In the genomic region with DNA sequence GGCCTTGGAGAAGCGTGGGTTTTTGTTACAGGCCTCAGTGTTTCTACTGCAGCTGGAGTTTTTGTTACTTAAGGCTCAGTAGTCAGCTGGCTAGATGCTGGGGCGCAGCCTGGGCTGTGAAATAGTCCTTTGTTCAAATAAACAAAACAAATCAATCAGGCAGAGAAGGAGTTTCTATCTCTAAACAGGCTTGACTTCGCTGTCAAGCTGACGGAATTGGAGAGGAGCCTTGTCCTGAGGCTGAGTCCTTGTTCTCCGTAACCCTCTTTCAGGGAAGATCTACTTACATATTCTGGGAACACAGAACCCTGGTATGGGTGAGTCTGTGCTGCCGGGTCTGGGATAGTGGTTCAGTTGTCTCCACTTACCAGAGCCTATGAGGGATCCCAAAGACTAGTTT, we compare ENCODE assay signal across 13 mouse cellular contexts. TPM values are rescaled to one million over a fixed set of nuclear protein-coding genes. Genes with fewer than 3 reads are reported as not detected.
DNase-seq lines count a peak whose midpoint lies in the region; ATAC-seq and TF ChIP-seq lines count a peak whose summit lies in the region.
"Had no signal": no experiment of that assay in that cellular context is flagged by ENCODE, and none has a peak within 500 bp of the region (broad histone marks: within the 10 kb centered on the region; RNA-seq: fewer than 3 reads in every experiment).

No protein-coding gene starts in this region.

- H3K9ac ChIP-seq in hindbrain, embryonic 16.5 days (ENCODE audit: low read depth, low read length), result no peak overlapping the region
- H3K9ac ChIP-seq in kidney, embryonic 15.5 days, result no peak overlapping the region
- H3K9ac ChIP-seq: liver, embryonic 15.5 days had no signal

- H3K36me3 ChIP-seq in hindbrain, embryonic 16.5 days (ENCODE audit: control insufficient read depth, insufficient read depth, low read length), result no peaks in the 10 kb centered on the region
- no peaks in the 10 kb centered on the region for H3K36me3 ChIP-seq in kidney, embryonic 15.5 days
- H3K36me3 ChIP-seq: liver, embryonic 15.5 days had no signal

- intact Hi-C loops in gastrocnemius, adult 2 months (cut with DNase I), result no loop called here
- intact Hi-C loops in gastrocnemius, postnatal 14 days (cut with DNase I; ENCODE audit: low total_unique reads), result no loop called here

- no peaks in the 10 kb centered on the region for H3K9me3 ChIP-seq in hindbrain, embryonic 16.5 days (ENCODE audit: control insufficient read depth, low read length)
- H3K9me3 ChIP-seq in kidney, embryonic 15.5 days (replicated peaks), result no peaks in the 10 kb centered on the region
- H3K9me3 ChIP-seq: liver, embryonic 15.5 days; megakaryocyte, embryonic 14.5 days had no signal

- H3K4me1 ChIP-seq in hindbrain, embryonic 16.5 days (ENCODE audit: control insufficient read depth, insufficient read depth, low read depth, low read length), result peaks cover 3% of the 10 kb centered on the region; the same call in 1 of the 2 replicates
- peaks cover 13% of the 10 kb centered on the region for H3K4me1 ChIP-seq in kidney, embryonic 15.5 days

- peak overlapping the region; percentile 13 for H3K27ac ChIP-seq in gastrocnemius, adult 2 months
- no peak overlapping the region for H3K27ac ChIP-seq in hindbrain, embryonic 16.5 days (ENCODE audit: low read depth, low read length)
- no peak overlapping the region for H3K27ac ChIP-seq in kidney, embryonic 15.5 days
- H3K27ac ChIP-seq: left cerebral cortex, adult 2 months; liver, embryonic 15.5 days; stomach, postnatal 0 days had no signal

- 31% methylated on average over 6 of the region's 6 CpGs for WGBS in hindbrain, embryonic 16.5 days
- 66% methylated on average over 6 of the region's 6 CpGs for WGBS in kidney, embryonic 15.5 days

- peak; percentile 83 for ATAC-seq in hindbrain, embryonic 16.5 days
- no peak for ATAC-seq in kidney, embryonic 15.5 days (replicated peaks; ENCODE audit: low FRiP score)
- no peak for ATAC-seq in monocyte, adult 5-6 weeks (replicated peaks; ENCODE audit: insufficient number of reproducible peaks, low FRiP score, low TSS enrichment, poor library complexity, severe bottlenecking)
- ATAC-seq: inflammation-experienced regulatory T-cells, adult 6 months had no signal

- no peak for DNase-seq in gastrocnemius, adult 2 months
- no peak for DNase-seq in gastrocnemius, postnatal 14 days
- peak; percentile 30 for DNase-seq in Muller cell, postnatal 12 days (ENCODE audit: inconsistent ontology term)
- DNase-seq in embryo, embryonic 9.5 days (ENCODE audit: extremely low spot score), result peak; percentile 27
- no peak for DNase-seq in spleen, postnatal 36 days (ENCODE audit: low spot score in 2 of 2)

- no peaks in the 10 kb centered on the region for H3K27me3 ChIP-seq in hindbrain, embryonic 16.5 days (replicated peaks; ENCODE audit: control insufficient read depth, insufficient read depth, low read length)
- no peaks in the 10 kb centered on the region for H3K27me3 ChIP-seq in kidney, embryonic 15.5 days
- H3K27me3 ChIP-seq: liver, embryonic 15.5 days had no signal

- H3K4me3 ChIP-seq in gastrocnemius, adult 2 months, result no peak overlapping the region
- no peak overlapping the region for H3K4me3 ChIP-seq in hindbrain, embryonic 16.5 days (ENCODE audit: low read length)
- H3K4me3 ChIP-seq in kidney, embryonic 15.5 days (replicated peaks), result no peak overlapping the region
- H3K4me3 ChIP-seq: left cerebral cortex, adult 2 months; liver, embryonic 15.5 days; megakaryocyte, embryonic 14.5 days had no signal

- H3K4me2 ChIP-seq in hindbrain, embryonic 16.5 days (ENCODE audit: low read length), result no peak overlapping the region
- H3K4me2 ChIP-seq in kidney, embryonic 15.5 days, result no peak overlapping the region
- H3K4me2 ChIP-seq: liver, embryonic 15.5 days had no signal

- no peak for TF ChIP-seq CTCF in gastrocnemius, adult 2 months (IDR thresholded peaks at IDR 0.05)

RNA-seq across cellular contexts. Expression of gene Pdk4, which starts 48.6 kb away (rescaled TPM):
- 1,000 to 10,000 TPM in 1 of 2 experiments, 100 to 1,000 TPM in 1; 484 to 1,239 TPM for total RNA-seq in gastrocnemius, adult 2 months (2021)
- total RNA-seq in gastrocnemius, postnatal 14 days (2021), result 1,000 to 10,000 TPM in 1 of 2 experiments, 100 to 1,000 TPM in 1; 316 to 1,979 TPM
- polyA plus RNA-seq in hindbrain, embryonic 16.5 days (2015; fragmentation: Nextera tagmentation; extraction: Ambion mirVana), result 1.7 and 2.4 TPM in 2 replicates
- polyA plus RNA-seq in kidney, embryonic 15.5 days (2015; fragmentation: Nextera tagmentation; extraction: Ambion mirVana), result 2.7 and 3.7 TPM in 2 replicates
- total RNA-seq in monocyte, adult 5-6 weeks (2017), result not detected in 3 replicates
- polyA plus RNA-seq: inflammation-experienced regulatory T-cells, adult 6 months had no signal

Comparison
In these comparisons a context has a peak if more than half of its experiments do, and no peak if none do; other contexts are left out.
1. DNase-seq: peak in Muller cell, postnatal 12 days (single experiment) and embryo, embryonic 9.5 days (single experiment); none in gastrocnemius, adult 2 months (single experiment), gastrocnemius, postnatal 14 days (single experiment) and spleen, postnatal 36 days (0 of 2).
2. RNA of gene Pdk4, which starts 48.6 kb away (total RNA-seq): 316 to 1,979 TPM in gastrocnemius, postnatal 14 days and 484 to 1,239 TPM in gastrocnemius, adult 2 months; not detected in monocyte, adult 5-6 weeks; every median in the first group is over 100 times any median in the second.